Mouse (Mus musculus) gonadal fat pad, adult 2 months (tissue): ENCODE data around the gene Tsc1. TPM values are rescaled to one million over a fixed set of nuclear protein-coding genes. Genes with fewer than 3 reads are reported as not detected.

Source experiments
- DNase-seq: peaks from one replicate; pipeline ENCODE4 v3.0.0-alpha.2; 2012; ENCODE audit warnings: low read depth
- polyA plus RNA-seq: library from polyadenylated mRNA; depleted of rRNA; stranded (reverse); fragments of >200 nt; gene quantifications from 2 replicates; pipeline ENCODE4 v1.2.3, GENCODE M21; 2012; rRNA removed

The Tsc1 gene
- 28.7 and 29.3 TPM in 2 replicates for polyA plus RNA-seq

DNA sequence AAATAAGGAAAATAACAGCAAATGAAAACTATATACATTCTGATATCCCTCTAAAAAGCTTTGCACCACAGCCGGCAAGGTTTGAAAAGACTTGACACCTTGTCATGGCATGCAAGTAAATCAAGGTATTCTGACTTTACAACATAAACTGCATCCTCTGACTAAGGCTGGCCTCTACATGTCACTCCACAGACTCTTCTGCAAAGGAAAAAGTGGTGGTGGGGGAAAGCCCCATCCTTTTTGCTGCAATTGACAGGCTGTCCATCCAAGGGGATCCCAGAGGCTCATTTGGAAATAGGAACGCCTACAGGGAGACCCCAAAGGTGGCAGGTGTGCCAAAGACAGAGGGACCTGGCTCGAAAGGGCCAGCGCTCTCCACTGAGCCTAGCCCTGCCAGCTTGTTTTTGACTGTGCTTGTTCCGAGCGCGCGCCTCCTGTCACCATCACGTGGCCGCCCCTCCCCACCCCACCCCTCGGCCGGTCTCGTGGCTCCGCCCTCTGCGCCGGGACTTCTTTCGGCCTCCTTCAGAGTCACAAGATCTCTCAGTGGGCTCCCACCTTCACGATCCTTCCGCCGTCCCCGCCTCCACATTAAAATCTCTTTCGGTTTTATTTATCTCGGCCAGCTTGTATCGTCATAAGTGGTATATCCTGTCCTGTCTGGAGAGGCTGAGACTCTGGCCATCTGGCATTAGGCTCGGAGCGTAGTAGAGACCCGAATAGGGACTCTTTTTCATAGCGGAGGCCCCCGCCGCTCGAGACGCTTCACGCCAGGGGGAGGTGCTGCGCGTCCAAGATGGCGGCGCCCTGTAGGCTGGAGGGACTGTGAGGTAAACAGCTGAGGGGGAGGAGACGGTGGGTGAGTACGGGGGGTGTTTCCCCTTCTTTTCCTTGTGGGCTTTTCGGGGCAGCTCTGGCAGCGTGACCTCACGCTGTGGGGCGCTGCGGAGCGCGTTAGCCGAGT, at the start of gene Tsc1:
Tsc1 (plus strand) TSS at position 768 of the 964 bp plus-strand sequence.
- DNase-seq = peak; percentile 75

DNA sequence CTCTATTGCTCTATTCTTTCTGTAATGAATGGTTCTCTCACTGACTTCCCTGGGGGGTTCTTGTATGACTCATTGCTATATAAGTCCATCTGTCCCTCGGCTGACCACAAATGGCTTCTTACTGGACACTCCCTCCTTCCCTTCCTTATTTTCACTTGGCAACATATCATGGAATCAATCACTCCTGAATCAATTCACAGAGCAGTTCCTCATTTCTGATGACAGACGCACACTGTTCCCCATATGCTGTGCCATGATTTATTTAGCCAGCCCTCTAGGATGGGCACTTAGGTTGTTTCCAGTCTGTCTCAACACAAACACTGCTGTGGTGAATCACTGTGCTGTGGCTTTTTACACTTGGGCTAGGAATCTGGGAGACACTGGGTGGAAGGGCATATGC, 49.5 kb upstream of the Tsc1 start:
- no peak for DNase-seq

DNA sequence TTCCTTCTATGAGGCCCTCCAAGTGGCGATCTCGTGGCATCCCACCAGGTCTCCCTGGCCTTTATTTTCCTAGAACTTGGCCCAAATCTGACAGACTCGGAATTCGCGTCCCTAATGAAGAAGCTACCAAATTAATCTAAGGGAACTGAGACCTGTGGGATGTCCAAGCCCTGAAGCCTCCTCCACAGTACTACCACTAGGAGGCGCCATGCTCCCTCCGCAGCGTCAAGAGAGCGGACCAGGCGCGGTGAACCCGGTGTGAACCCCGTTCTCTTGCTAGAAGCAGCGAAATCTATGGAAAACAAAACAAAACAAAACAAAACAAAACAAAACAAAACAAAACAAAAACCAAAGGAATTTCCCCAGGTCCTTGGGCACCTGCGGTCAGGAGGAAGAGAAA, 48.2 kb upstream of the Tsc1 start:
- no peak for DNase-seq

DNA sequence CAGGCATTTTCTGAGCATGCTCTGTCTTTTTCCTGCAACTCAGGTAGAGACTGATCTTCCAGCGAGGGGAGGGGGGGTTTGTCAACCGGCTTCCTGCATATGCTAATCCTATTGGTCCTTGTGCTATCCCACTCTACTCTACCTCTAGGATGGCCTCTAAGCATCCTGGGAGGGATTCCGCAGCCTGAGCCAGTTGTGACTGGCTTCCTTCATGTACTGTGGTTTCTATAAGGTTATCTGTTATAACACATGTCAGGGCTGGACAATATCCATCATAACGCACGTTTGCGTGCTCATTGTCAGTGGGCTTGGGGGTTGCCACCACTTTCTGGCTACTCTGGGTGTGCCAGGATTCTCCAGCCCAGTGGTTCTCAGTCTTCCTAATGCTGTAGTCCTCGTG, 45.0 kb upstream of the Tsc1 start:
- no peak for DNase-seq

DNA sequence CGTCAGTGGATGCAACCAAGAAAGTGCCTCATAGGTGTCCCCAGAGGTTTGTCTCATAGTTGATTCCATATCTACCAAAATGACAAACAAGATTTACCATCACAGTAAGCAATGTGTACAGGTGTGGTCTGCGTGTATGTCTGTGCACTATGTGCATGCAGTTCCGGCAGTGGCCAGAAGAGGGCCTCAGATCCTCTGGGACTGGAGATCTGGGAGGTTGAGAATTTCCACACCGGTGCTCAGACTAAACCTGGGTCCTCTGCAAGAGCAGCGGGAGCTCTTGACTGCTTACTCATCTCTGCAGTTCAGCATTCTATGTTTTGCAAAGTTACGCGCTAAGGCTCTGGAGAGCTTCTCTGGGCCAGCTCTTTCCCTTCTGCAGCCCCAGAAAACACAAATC, 44.0 kb upstream of the Tsc1 start:
- no peak for DNase-seq

DNA sequence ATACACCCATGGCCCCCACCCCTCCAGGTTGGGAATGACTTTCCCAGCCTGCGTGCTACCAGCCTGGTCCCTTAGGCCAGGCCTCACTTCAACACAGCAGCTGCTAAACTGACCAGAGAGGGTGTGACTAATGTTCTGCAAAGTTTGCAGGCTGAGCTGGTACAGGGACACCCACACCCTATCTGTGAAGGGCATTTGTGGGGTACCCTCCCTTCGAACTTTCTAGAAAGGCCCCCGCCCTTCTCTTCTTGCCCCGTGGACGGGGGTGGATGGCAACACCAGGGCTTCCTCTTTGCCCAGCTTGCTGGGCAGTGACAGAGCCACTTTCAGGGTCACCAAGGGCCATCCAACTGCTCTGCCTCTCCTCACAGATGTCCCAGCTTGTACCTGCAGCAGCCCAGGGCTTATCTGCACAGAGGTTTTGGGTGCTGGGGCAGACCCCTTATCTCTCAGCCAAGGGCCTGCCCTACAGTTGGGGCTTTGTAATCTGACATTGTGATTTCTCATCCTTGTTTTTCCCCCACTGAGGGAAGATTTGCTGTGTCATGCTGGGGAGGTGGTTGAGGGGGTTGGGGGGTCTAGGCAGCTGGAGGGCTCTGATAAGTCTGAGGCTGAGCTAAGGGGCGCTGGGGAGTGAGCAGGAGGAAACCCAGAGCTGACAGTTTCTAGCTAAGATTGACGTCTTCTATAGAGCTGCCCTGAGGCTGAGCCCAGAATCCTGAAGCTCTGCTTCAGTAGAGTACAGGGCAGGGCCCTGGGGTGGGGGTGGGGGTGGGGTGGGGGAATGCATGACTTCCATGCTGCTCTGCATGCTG, 43.1 kb upstream of the Tsc1 start:
- DNase-seq = no peak

DNA sequence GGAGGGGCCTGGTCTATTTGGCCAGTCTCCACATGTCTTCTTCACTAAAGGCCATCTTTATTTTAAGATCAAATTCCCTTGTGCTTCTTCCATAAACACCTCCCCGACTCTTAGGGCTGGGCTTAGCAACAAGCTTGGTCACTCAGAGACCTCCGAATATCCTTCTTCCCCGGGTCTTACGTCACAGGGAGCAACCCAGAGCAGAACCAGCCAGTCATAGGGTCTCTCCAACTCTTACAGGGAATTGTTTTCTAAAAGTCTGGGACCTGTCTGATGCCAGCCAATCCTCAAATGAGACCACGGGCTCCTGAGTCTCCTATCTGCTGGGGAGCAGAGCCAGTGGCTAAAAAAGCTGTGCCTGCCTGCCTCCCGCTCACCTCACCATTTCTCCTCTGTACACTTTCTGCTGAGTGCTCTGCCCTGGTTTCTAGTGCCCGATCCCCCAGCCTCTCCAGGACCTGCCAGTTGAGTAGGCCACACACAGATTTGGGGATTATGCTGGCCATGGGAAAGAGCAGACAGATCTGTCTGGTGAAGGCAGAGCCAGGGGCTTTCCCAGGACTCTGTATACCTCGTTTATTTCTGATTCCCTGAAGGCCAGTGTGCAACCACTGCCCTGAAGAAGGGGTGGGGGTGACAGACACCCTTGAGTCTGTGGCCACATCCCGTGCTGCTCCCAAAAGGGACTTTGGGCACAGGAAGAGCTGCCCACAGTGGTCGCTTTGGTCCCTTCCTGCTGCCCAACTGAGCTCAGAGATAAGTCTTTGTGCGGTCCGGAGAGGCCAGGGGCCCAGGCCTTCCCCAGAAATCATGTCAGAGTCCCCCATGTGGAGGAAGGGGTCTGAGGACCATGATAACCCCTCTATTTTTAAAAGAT, 42.1 kb upstream of the Tsc1 start:
- DNase-seq = no peak

DNA sequence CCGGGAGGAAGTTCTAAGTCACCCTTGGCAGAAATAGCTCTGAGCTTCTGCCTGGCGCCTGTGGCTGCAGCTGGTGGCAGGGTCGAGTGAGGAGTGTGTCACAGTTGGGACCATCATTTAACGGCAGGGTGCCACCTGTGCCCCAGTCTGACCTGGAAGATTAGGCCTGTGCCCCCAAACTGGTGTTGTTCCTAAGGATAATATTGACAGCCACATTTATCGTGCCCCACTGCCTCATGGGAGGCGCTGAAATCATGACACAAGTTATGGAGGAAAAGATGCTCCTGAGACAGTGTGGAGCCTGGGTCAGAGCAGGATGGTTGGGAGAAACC, 41.5 kb upstream of the Tsc1 start:
- DNase-seq = no peak

DNA sequence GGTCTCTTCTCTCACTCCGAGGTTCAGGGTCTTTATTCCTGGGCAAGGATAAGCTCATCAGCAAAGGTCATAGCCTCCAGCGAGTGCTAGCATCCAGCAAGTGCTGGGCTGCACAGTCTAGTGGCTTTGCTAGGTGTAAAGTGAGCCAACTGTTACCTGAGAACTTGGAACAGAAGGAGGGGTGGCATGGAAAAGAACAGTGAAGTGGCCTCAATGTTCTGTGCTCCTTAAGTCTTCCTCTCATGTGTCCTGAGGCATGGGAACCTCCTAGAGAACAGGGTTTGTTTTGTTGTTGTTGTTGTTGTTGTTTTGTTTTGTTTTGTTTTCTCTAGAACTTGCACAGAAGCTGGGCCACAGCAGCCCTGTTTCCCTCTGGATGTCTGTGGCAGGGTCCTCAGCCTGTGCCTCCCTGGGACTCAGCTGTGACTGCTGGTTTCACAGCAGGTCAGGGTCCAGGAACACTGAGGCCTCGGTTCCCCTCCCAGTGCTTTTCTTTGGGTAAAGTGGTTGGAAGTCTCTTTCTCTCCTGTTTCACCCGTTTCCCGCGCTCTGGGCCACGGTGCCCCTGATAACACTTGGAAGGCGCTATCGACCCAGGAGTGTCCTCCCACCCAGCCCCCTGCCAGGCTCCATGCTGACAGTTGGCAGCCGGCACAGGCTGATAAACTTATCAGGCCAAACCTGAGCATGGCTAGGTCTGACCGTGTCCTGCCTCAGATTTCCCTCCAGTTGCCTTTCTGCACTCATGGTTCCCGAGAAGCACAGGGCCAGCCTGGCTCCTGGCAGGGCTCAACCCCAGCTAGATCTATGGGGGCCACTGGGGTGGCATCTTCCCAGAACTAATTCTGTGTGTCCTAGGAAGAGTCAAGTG, 39.1 kb upstream of the Tsc1 start:
- DNase-seq = no peak

DNA sequence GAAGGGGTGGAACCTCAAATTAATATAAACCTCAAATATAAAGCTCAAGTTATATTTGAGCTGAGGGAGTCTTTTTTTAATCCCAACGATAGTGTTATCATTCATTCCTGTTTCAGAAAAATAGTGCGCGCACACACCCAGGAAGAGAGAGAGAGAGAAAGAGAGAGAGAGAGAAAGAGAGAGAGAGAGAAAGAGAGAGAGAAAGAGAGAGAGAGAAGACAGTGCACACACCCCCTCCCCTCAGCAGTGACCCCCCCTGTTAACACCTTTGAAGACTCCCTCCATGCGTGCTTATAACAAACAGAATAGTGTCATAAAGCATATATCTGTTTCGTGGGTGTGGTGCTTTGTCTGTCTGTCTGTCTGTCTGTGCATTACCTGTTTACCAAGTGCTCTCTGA, 37.5 kb upstream of the Tsc1 start:
- no peak for DNase-seq

DNA sequence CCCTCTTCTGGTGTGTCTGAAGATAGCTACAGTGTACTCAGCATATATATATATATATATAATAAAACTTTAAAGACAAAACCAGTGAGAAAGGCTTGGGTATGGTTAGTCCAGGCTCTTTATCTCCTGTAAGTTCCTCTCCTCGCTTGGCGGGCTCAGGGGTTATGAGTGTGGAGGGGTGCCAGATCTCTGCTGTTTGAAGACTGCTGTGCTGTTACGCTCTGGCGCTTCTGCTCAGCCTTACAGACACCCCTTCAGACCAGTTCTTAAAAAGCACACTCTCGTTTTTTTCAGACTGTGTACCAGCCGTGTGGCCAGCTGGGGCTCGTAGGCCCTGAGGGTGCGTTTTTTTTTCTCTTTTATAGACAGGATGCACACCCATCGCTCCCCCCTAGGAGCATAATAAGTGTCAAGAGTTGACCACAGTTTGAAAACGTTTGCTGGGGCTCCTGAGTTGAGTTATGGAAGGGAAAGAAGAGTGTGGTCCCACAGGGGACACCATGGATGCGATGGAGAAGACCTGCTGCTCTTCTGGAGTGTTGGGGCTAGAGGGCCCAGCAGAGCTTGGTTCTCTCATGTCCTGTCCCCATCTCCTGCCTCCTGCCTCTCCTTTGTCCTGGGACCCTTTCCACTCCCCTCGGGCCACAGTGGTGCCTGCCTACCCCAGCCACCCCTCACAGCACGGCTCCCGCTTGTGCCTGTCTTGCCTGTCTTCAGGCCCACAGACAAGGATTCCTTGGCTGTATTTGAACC, 35.1 kb upstream of the Tsc1 start:
- no peak for DNase-seq

DNA sequence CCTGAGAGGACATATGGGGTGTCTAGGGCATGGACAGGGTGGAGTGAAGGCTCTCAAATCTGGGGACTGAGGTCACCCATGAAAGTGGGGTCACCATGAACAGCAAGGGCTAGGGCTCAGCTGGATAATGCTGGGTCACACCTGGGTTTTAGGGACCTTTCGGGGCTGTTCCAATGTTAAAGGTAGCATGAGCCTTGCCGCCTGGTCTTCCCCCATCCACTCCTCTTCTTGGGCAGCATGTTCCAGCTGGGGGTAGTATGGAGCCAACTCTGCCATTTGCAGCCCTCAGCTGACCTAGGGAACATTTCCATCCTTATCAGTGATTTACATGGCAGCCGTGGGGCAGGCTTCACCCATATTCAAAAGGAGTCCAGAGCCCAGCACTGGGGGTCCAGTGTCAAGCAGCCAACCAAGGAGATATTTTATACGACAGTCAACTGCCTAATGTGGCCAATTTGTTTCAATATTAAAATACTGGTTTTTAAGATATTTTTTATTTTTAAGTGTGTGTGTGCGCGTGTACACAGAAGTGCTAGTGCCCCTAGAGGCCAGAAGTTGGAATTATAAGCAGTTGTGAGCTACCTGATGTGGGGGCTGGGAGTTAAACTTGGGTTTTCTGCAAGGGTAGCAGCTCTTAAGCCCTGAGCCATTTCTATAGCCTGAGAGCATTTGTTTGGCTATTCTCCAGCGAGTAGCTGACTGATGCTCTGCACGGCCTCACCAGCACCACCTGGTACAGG, 34.3 kb upstream of the Tsc1 start:
- no peak for DNase-seq

DNA sequence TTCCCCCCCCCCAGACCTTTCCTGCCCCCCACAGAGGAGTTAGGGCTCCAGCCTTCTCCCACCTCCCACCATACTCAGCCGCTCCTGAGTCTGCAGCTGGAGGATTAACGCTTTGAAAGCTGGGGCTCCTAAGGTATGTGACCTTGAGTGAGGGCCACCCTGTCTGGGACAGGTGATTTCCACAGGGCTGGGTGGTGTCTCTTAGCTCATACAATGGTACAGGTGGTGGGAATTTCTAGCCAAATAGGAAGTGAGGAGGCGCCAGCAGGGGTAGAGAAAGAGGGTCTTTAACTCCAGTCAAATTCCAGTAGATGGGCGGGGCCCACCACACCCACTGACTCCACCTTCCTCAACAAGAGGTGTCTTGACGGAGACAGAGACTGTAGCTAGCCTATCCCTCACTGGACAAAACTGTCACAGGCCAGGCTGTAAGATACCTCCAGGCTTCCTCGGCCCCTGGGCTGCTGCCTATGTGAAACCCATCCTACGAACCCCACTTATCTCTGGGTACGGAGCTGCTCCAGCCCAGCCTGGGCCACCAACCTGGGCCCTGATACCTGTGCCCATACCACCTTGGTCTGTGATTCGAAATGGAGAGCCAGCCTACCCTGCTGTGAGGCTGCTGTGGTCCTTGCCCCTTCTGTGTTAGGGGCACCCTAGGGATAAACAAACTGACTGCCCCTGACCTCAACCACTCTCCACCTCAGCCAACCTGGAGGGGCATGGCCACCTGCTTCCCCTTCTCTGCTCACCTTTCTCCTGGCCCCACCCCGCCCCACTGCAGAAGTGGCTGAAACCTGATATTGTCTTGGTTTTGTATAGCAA, 33.5 kb upstream of the Tsc1 start:
- DNase-seq = no peak

DNA sequence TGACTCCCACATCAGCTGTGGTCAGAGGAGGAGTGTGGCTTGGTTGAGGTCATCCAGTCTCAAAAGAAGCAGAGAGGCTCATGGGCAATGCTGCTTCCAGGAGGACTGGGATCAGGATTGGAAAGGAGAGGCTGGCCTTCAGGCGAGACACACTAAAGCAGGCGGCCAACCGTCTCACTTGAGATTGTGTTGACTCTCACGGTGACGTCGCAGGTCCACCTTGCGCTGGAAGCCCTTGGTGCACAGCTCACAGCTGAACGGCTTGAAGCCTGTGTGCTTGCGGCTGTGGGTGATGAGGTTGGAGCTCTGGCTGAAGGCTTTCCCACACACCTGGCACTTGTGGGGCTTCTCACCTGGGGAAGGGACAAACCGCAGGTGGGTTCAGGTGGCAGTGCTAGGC, 31.2 kb upstream of the Tsc1 start:
- DNase-seq = no peak

DNA sequence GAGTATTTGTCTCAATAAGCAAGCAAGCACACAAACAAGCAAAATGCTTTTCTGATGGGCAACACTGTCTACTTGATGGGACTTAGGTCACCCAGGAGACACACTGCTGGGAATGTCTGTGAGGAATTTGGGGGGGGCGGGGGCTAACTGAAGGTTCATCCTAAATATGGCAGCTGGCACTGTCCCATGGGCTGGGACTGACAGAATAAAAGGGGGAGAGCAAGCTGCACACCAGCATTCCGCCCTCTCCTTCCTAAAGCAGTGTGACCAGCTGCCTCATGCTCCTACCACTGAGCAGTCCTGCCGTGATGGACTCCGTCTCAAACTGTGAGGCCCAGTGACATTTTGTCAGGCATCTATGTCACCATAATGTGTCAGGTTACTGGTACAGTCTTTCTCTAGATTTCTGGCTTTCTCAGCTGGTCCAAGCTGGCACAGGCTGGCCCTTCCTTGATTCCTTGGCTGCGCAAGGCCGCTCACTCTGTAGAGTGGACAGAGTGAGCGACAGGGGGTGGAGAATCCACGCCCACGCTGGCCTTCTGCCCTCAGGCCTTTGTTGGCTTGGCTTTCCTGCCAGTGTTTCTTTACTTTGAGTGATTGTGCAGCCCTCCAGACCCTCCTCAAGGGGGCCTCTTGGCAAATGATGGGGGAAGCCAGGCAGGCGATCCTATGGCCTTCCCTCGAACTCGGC, 30.2 kb upstream of the Tsc1 start:
- no peak for DNase-seq

DNA sequence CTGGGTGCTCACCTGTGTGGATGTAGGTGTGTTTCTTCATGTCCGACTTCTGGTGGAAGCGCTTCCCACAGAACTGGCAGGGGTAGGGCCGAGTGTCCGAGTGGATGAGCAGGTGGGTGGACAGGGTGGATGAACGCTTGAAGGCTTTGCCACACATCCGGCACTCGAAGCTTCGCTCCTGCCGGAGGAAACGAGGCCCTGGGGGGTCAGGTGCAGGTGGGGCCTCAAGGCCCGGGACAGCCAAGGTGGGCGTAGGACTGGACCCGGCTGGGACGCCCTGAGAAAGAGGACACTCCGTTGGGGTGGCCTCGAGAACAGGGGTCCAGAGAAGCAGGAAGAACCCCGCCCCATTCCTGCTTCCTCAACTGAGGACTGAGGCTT, 29.6 kb upstream of the Tsc1 start:
- no peak for DNase-seq

DNA sequence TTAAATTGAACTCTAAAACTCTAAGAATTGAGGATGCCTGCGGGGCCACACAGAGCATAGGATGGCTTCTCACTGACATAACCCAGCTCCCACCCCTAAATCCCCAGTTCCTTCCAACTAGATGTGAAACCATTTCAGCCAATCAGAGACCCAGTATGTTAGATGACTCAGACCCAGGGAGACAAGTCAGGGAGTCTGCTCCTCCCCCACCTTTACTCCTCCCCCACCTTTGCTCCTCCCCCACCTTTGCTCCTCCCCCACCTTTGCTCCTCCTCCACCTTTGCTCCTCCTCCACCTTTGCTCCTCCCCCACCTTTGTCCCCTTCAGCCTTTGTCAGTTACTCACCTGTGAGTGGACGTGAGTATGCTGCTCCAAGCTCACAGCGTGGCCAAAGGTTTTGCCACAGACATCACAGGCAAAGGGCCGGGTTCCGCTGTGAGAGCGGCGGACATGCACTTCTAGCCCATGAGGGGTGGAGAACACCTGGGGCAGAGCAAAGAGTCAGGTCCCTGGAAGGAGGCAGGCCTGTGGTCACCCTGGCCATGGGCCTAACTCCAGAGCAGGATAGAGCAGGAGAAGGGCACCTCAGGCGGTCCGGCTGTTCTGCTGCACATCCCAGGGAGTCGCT, 28.5 kb upstream of the Tsc1 start:
- no peak for DNase-seq

DNA sequence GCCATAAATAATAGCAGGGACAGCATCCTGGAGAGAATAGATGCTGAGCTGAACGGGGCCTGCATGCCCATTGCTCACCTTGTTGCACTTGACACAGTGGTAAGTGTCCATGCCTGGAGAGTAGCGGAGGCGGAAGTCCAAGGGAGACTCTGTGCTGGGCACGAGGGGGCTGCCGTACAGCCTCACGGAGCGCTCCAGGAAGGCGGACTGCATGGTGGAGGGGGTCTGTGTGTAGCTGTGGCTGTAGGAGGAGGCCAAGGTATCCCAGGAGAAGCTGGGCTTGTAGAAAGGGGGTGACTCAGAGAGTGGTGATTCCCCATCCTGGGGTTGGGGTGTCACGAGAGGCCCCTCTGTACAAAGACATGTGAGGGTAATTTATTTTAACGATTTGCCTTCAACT, 27.4 kb upstream of the Tsc1 start:
- DNase-seq = no peak
